Mouse (Mus musculus): ENCODE results near the gene Ap4b1. TPM values are rescaled to one million over a fixed set of nuclear protein-coding genes. Genes with fewer than 3 reads are reported as not detected.
A peak's percentile ranks its signal among the peaks of the same experiment; 100 is the strongest.
"Not testable (repeated sequence)": the region's sequence is repeated elsewhere in the genome, so short reads cannot be mapped to it uniquely, and the experiment has no call there.

The Ap4b1 gene
- polyA plus RNA-seq, 1 experiment from 2014 or later, result 24.1 TPM

- Histone ChIP-seq H3K4me1 (replicated peaks) (peaks cover 4% of the 10 kb centered on the region), H3K27ac (no peak overlapping the region), H3K9me3 (no peaks in the 10 kb centered on the region), H3K4me2 (replicated peaks) (no peak overlapping the region), H3K36me3 (peaks cover 38% of the 10 kb centered on the region), H3K9ac (replicated peaks) (no peak overlapping the region), H3K4me3 (replicated peaks) (no peak overlapping the region), H3K27me3 (no peaks in the 10 kb centered on the region)
- no peak for ATAC-seq
- WGBS, result 94% methylated on average over 8 of the region's 8 CpGs
Observed at GRCm38 (mm10) chr3:103802861-103803260, 6.5 kb upstream of the Ap4b1 start.

GRCm38 (mm10) chr3:103805671-103806070 lies 3.6 kb upstream of the Ap4b1 start:
- no peak overlapping the region for H3K4me2 ChIP-seq (replicated peaks)
- WGBS, result 96% methylated on average over 1 of the region's 1 CpGs
- no peak for ATAC-seq

DNA sequence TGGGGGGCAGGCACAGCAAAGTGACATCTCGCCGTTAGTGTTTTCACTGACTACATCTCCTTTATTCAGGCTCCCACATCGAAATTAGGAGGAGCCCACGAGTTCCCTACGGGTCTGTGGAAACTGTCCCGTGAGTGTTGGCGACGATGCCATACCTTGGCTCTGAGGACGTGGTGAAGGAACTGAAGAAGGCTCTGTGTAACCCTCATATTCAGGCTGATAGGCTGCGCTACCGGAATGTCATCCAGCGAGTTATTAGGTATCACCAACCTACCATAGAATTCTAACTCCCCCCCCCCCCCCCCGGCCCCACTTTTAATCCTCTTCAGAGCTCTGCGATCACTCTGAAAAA lies 455 bp downstream of the Ap4b1 start:
- ATAC-seq, result peak; percentile 75
- H3K4me2 ChIP-seq (replicated peaks), result peak overlapping the region; percentile 87
- WGBS, result 2% methylated on average over 14 of the region's 14 CpGs
- no peaks in the 10 kb centered on the region for H3K9me3 ChIP-seq
- H3K27me3 ChIP-seq, result no peaks in the 10 kb centered on the region
- peak overlapping the region; percentile 82 for H3K4me3 ChIP-seq (replicated peaks)
- H3K27ac ChIP-seq, result peak overlapping the region; percentile 89
- peaks cover 19% of the 10 kb centered on the region for H3K4me1 ChIP-seq (replicated peaks)
- peak overlapping the region; percentile 85 for H3K9ac ChIP-seq (replicated peaks)
- peaks cover 28% of the 10 kb centered on the region for H3K36me3 ChIP-seq

More at GRCm38 (mm10) chr3:103805671-103806070, 3.6 kb upstream of the Ap4b1 start:
- Histone ChIP-seq H3K4me3 (replicated peaks) (no peak overlapping the region), H3K27ac (no peak overlapping the region), H3K4me1 (replicated peaks) (peaks cover 19% of the 10 kb centered on the region), H3K27me3 (no peaks in the 10 kb centered on the region), H3K9me3 (no peaks in the 10 kb centered on the region), H3K36me3 (peaks cover 38% of the 10 kb centered on the region), H3K9ac (replicated peaks) (no peak overlapping the region)

DNA sequence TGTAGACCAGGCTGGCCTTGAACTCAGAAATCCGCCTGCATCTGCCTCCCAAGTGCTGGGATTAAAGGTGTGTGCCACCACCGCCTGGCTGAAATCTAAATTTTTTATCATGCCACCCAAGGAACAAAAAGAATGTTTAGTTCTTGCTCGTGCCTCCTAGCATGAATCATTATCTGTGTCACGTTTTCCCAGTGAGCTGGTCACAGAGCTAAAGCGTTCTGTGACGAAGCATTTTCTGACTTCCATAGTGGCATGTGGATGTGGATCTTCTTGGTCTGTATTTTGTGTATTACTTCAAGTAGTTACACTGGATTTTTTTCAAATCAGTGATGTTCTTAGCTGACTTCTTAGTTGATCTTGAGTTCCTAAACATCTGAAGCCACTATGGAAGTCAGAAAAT lies 1.6 kb downstream of the Ap4b1 start:
- Histone ChIP-seq H3K27ac (no peak overlapping the region), H3K9ac (replicated peaks) (no peak overlapping the region), H3K4me1 (replicated peaks) (peaks cover 19% of the 10 kb centered on the region), H3K4me3 (replicated peaks) (no peak overlapping the region), H3K36me3 (peaks cover 29% of the 10 kb centered on the region), H3K27me3 (no peaks in the 10 kb centered on the region), H3K4me2 (replicated peaks) (no peak overlapping the region), H3K9me3 (no peaks in the 10 kb centered on the region)
- no peak for ATAC-seq
- 94% methylated on average over 6 of the region's 6 CpGs for WGBS

DNA sequence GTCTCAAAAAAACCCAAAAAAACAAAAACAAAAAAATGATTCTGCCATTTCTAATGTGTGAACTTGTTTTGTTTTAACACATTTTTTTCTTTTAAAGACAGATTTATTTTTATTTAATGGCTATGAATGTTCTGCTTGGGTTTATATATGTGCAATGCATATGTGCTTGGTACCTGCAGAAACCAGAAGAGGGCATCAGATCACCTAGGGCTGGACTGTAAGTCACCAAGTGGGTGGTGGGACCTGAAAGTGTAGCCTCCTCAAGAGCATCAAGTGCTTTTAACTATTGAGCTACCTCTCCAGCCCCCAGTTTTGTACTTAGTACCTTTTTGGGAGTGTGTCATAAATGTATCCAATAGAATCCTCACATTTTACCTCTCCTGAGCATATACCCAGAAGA lies 18.2 kb downstream of the Ap4b1 start:
- H3K4me1 ChIP-seq (replicated peaks), result no peaks in the 10 kb centered on the region
- no peak overlapping the region for H3K4me2 ChIP-seq (replicated peaks)
- no peak overlapping the region for H3K27ac ChIP-seq
- no peaks in the 10 kb centered on the region for H3K9me3 ChIP-seq
- no peak for ATAC-seq
- H3K9ac ChIP-seq (replicated peaks), result no peak overlapping the region
- peaks cover 16% of the 10 kb centered on the region for H3K36me3 ChIP-seq
- no peak overlapping the region for H3K4me3 ChIP-seq (replicated peaks)
- no peaks in the 10 kb centered on the region for H3K27me3 ChIP-seq

- no peak overlapping the region for H3K4me2 ChIP-seq (replicated peaks)
- no peak for ATAC-seq
- H3K9me3 ChIP-seq, result no peaks in the 10 kb centered on the region
- 95% methylated on average over 3 of the region's 3 CpGs for WGBS
- H3K27ac ChIP-seq, result no peak overlapping the region
- no peak overlapping the region for H3K9ac ChIP-seq (replicated peaks)
- 0 out of 2 replicates have a peak, but pooled peaks cover 6% of the 10 kb centered on the region for H3K36me3 ChIP-seq
- H3K4me1 ChIP-seq (replicated peaks), result no peaks in the 10 kb centered on the region
- H3K4me3 ChIP-seq (replicated peaks), result no peak overlapping the region
- H3K27me3 ChIP-seq, result no peaks in the 10 kb centered on the region
Observed at GRCm38 (mm10) chr3:103829036-103829435, 19.7 kb downstream of the Ap4b1 start.

- not testable (repeated sequence) for H3K27me3 ChIP-seq; H3K27ac ChIP-seq; H3K36me3 ChIP-seq; H3K4me1 ChIP-seq (replicated peaks); H3K4me2 ChIP-seq (replicated peaks); H3K4me3 ChIP-seq (replicated peaks); H3K9me3 ChIP-seq; ATAC-seq; H3K9ac ChIP-seq (replicated peaks)
- WGBS, result 45% methylated on average over 1 of the region's 1 CpGs
Observed at GRCm38 (mm10) chr3:103830681-103831080, 21.4 kb downstream of the Ap4b1 start.

- no peak for ATAC-seq
- WGBS, result 80% methylated on average over 7 of the region's 7 CpGs
- no peaks in the 10 kb centered on the region for H3K9me3 ChIP-seq
Observed at GRCm38 (mm10) chr3:103831146-103831545, 21.8 kb downstream of the Ap4b1 start.

DNA sequence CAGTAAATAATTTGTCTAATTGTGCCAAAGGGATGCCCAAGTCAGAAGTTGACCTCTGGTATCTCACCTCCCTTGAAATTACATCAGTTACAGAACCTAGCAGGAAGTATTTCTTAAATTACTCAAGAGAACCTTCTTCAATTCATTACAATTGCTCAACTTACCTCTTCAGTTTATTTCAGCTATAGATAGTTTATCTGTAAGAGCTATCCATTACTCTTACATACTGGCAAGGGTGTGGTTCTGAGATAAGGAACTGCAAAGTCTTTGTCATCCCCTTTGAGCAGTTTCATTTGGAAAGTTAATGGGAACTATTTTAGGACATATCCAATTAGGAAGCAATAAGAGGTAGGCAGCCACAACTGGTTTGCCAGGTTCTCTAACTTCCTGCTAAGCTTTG lies 23.1 kb downstream of the Ap4b1 start, which contains the start of gene Bcl2l15:
Gene Bcl2l15 (plus strand): TSS at position 176 of the 400 bp plus-strand sequence.
- Histone ChIP-seq H3K27ac (no peak within 1 kb of the TSS), H3K36me3 (no peaks in the 10 kb centered on the region), H3K9ac (replicated peaks) (no peak within 1 kb of the TSS), H3K9me3 (no peaks in the 10 kb centered on the region), H3K4me2 (replicated peaks) (no peak within 1 kb of the TSS), H3K27me3 (no peaks in the 10 kb centered on the region), H3K4me3 (replicated peaks) (no peak within 1 kb of the TSS), H3K4me1 (replicated peaks) (no peaks in the 10 kb centered on the region)
- no peak for ATAC-seq

More at GRCm38 (mm10) chr3:103831146-103831545, 21.8 kb downstream of the Ap4b1 start:
- 0 out of 2 replicates have a peak, but pooled peaks cover 6% of the 10 kb centered on the region for H3K36me3 ChIP-seq
- no peak overlapping the region for H3K4me3 ChIP-seq (replicated peaks)
- no peaks in the 10 kb centered on the region for H3K27me3 ChIP-seq
- H3K27ac ChIP-seq, result no peak overlapping the region
- no peak overlapping the region for H3K9ac ChIP-seq (replicated peaks)
- H3K4me1 ChIP-seq (replicated peaks), result no peaks in the 10 kb centered on the region
- no peak overlapping the region for H3K4me2 ChIP-seq (replicated peaks)

GRCm38 (mm10) chr3:103834001-103834400 lies 24.7 kb downstream of the Ap4b1 start:
- H3K9me3 ChIP-seq, result no peaks in the 10 kb centered on the region
- no peak overlapping the region for H3K4me2 ChIP-seq (replicated peaks)
- no peak overlapping the region for H3K4me3 ChIP-seq (replicated peaks)
- no peak for ATAC-seq
- no peak overlapping the region for H3K9ac ChIP-seq (replicated peaks)
- H3K4me1 ChIP-seq (replicated peaks), result no peaks in the 10 kb centered on the region
- H3K27me3 ChIP-seq, result no peaks in the 10 kb centered on the region
- H3K36me3 ChIP-seq, result no peaks in the 10 kb centered on the region
- no peak overlapping the region for H3K27ac ChIP-seq
- WGBS, result 89% methylated on average over 2 of the region's 2 CpGs

DNA sequence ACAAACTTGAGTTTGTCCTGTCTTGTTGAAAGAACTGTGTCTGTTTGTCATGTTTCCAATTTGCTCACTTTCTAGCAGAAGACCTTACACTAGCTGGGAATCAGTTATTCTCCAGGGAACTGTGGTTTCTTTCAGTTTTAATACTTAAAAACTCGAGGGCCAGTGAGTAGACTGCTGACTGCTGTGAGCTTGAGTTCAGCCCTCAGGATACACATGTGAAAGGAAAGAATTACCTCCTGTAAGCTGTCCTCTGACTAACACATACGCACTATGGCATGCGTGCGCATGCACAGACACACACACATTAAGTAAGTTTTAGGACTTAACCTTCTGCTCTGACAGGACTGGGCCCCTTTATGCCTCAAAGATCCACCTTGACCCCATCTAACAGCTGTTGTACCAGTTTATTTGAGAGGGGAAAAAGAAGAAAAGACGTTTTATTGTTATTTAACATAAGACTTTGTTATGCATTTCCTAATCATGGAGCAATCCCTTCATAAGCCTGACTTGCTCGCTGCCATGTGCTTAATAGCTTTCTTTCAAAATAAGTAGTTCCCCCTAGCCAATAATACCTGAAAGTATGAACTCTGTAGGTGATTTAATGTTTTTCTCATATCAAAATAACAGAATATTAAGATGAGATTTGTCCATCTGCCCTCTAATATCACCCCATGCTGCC lies 26.1 kb downstream of the Ap4b1 start:
- no peak overlapping the region for H3K4me3 ChIP-seq (replicated peaks)
- H3K4me1 ChIP-seq (replicated peaks), result no peaks in the 10 kb centered on the region
- no peak overlapping the region for H3K27ac ChIP-seq
- H3K9me3 ChIP-seq, result no peaks in the 10 kb centered on the region
- H3K4me2 ChIP-seq (replicated peaks), result no peak overlapping the region
- no peak for ATAC-seq
- no peaks in the 10 kb centered on the region for H3K27me3 ChIP-seq
- no peak overlapping the region for H3K9ac ChIP-seq (replicated peaks)
- WGBS, result 77% methylated on average over 6 of the region's 6 CpGs
- H3K36me3 ChIP-seq, result no peaks in the 10 kb centered on the region

DNA sequence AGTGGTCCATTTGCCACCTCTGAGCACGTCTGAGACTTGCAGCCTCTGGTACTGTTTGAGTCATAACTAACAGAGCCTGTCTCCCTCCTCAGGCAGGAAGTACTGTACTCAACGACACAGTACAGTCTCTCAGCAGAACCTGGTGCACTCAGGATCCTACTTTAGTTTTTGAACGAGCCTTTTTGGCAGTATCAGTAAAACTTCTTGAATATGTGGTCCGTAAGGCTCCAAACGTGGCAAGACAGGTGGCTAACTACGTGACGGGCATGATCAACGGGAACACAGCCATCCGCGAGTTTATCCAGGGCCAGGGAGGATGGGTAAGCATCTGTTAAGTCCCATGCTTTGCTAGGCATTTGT lies 26.6 kb downstream of the Ap4b1 start:
- Histone ChIP-seq H3K9me3 (no peaks in the 10 kb centered on the region), H3K9ac (replicated peaks) (no peak overlapping the region), H3K4me3 (replicated peaks) (no peak overlapping the region), H3K27ac (no peak overlapping the region), H3K27me3 (no peaks in the 10 kb centered on the region), H3K4me1 (replicated peaks) (no peaks in the 10 kb centered on the region), H3K36me3 (no peaks in the 10 kb centered on the region), H3K4me2 (replicated peaks) (no peak overlapping the region)
- WGBS, result 84% methylated on average over 10 of the region's 10 CpGs
- ATAC-seq, result no peak

GRCm38 (mm10) chr3:103836453-103836852 lies 27.1 kb downstream of the Ap4b1 start:
- H3K4me2 ChIP-seq (replicated peaks), result no peak overlapping the region
- H3K36me3 ChIP-seq, result no peaks in the 10 kb centered on the region
- no peak overlapping the region for H3K4me3 ChIP-seq (replicated peaks)
- H3K27ac ChIP-seq, result no peak overlapping the region
- H3K27me3 ChIP-seq, result no peaks in the 10 kb centered on the region
- WGBS, result 94% methylated on average over 5 of the region's 5 CpGs
- no peak overlapping the region for H3K9ac ChIP-seq (replicated peaks)
- H3K9me3 ChIP-seq, result no peaks in the 10 kb centered on the region
- no peak for ATAC-seq
- no peaks in the 10 kb centered on the region for H3K4me1 ChIP-seq (replicated peaks)
